Comparison of ENCODE assay signal across 8 mouse cellular contexts in genomic region chr2:168912051-168912891, GRCm38 (mm10). TPM values are rescaled to one million over a fixed set of nuclear protein-coding genes. Genes with fewer than 3 reads are reported as not detected.
DNase-seq lines count a peak whose midpoint lies in the region; ATAC-seq and TF ChIP-seq lines count a peak whose summit lies in the region.

No protein-coding gene starts in this region.

- H3K4me2 ChIP-seq in limb, embryonic 11.5 days (ENCODE audit: low read depth, severe bottlenecking) = peak overlapping the region; percentile 80
- peak overlapping the region; percentile 100 for H3K4me2 ChIP-seq in neural tube, embryonic 15.5 days

- H3K27me3 ChIP-seq in limb, embryonic 11.5 days (ENCODE audit: control insufficient read depth, insufficient read depth, low read length) = peaks cover 32% of the 10 kb centered on the region
- H3K27me3 ChIP-seq in neural tube, embryonic 15.5 days (replicated peaks) = peaks cover 38% of the 10 kb centered on the region

- TF ChIP-seq CTCF in left cerebral cortex, adult 2 months (IDR thresholded peaks at IDR 0.05) = no peak

- intact Hi-C loops in left cerebral cortex, adult 2 months (cut with DNase I) = no loop called here

- whole genome bisulfite sequencing in limb, embryonic 11.5 days = 0% methylated on average over 70 of the region's 70 CpGs
- WGBS in neural tube, embryonic 15.5 days = under 1% methylated on average over 70 of the region's 70 CpGs

- H3K27ac ChIP-seq in left cerebral cortex, adult 2 months = no peak overlapping the region
- no peak overlapping the region for H3K27ac ChIP-seq in limb, embryonic 11.5 days (replicated peaks; ENCODE audit: low read depth, low read length)
- H3K27ac ChIP-seq in neural tube, embryonic 15.5 days (replicated peaks) = no peak overlapping the region

- peaks cover 25% of the 10 kb centered on the region for H3K4me1 ChIP-seq in limb, embryonic 11.5 days (ENCODE audit: control insufficient read depth, insufficient read depth, low read length)
- peaks cover 31% of the 10 kb centered on the region for H3K4me1 ChIP-seq in neural tube, embryonic 15.5 days

- no peaks in the 10 kb centered on the region for H3K9me3 ChIP-seq in limb, embryonic 11.5 days (ENCODE audit: control insufficient read depth, low read length)
- no peaks in the 10 kb centered on the region for H3K9me3 ChIP-seq in neural tube, embryonic 15.5 days (replicated peaks)

- peak overlapping the region; percentile 27; the same call in 1 of the 2 replicates for H3K9ac ChIP-seq in limb, embryonic 11.5 days (ENCODE audit: low read length)
- peak overlapping the region; percentile 51 for H3K9ac ChIP-seq in neural tube, embryonic 15.5 days (replicated peaks)

- H3K4me3 ChIP-seq in left cerebral cortex, adult 2 months = peak overlapping the region; percentile 58
- H3K4me3 ChIP-seq in limb, embryonic 11.5 days (ENCODE audit: low read depth, low read length) = peak overlapping the region; percentile 45
- peak overlapping the region; percentile 59 for H3K4me3 ChIP-seq in neural tube, embryonic 15.5 days (replicated peaks)

- 0 out of 2 replicates have a peak, but pooled peaks have one; percentile 9 for ATAC-seq in common myeloid progenitor, adult 5-6 weeks (replicated peaks; ENCODE audit: low read depth, poor library complexity, severe bottlenecking)
- peak; percentile 30 for ATAC-seq in granulocyte monocyte progenitor cell, adult 5-6 weeks (replicated peaks; ENCODE audit: poor library complexity, severe bottlenecking)
- peak; percentile 42 for ATAC-seq in limb, embryonic 11.5 days (ENCODE audit: insufficient number of reproducible peaks, low FRiP score, low TSS enrichment, low read depth)
- peak; percentile 58; the same call in 1 of the 2 replicates for ATAC-seq in neural tube, embryonic 15.5 days (ENCODE audit: low FRiP score)

- H3K36me3 ChIP-seq in limb, embryonic 11.5 days (ENCODE audit: control insufficient read depth, insufficient read depth, low read length) = no peaks in the 10 kb centered on the region
- no peaks in the 10 kb centered on the region for H3K36me3 ChIP-seq in neural tube, embryonic 15.5 days

- no peak for DNase-seq in left cerebral cortex, adult 2 months (ENCODE audit: extremely low spot score in 1 of 2, low spot score in 2 of 2)
- DNase-seq in left cerebral cortex, adult 11 months (ENCODE audit: low spot score) = no peak
- peak; percentile 75 for DNase-seq in limb, embryonic 11.5 days (ENCODE audit: low spot score)
- no peak for DNase-seq in spleen, adult 12 weeks (ENCODE audit: low spot score)
- no peak for DNase-seq in gastrocnemius, adult 8-10 months (ENCODE audit: low spot score in 2 of 2)

RNA-seq across cellular contexts. Expression of gene Zfp64, which starts 43.1 kb away (rescaled TPM):
- total RNA-seq in left cerebral cortex, adult 2 months (2021) = 10 to 100 TPM; 15.9 to 17.2 TPM
- 25.8 and 26.5 TPM in 2 replicates for total RNA-seq in common myeloid progenitor, adult 5-6 weeks (2017)
- total RNA-seq in granulocyte monocyte progenitor cell, adult 5-6 weeks (2014; fragmentation: Nextera tagmentation) = 15.3 and 23.4 TPM in 2 replicates
- 23.2 and 31.8 TPM in 2 replicates for total RNA-seq in granulocyte monocyte progenitor cell, adult 5-6 weeks (2017)
- polyA plus RNA-seq in limb, embryonic 11.5 days (2014; fragmentation: Nextera tagmentation; extraction: Ambion mirVana) = 45.0 and 45.3 TPM in 2 replicates
- 24.1 and 28.4 TPM in 2 replicates for polyA plus RNA-seq in neural tube, embryonic 15.5 days (2015; fragmentation: Nextera tagmentation; extraction: Ambion mirVana)
- total RNA-seq in gastrocnemius, adult 8-10 months (2022) = 10 to 100 TPM in 1 of 4 experiments, 1 to 10 TPM in 3; 6.8 to 10.1 (median 7.4) TPM
